Mouse (Mus musculus): ENCODE measurements around the gene Ntn3. TPM values are rescaled to one million over a fixed set of nuclear protein-coding genes. Genes with fewer than 3 reads are reported as not detected.

Ntn3 gene
- total RNA-seq, 2 experiments from 2014 or later = 7.5 to 9.9 TPM

GRCm38 (mm10) chr17:24191481-24191880 lies 17.9 kb downstream of the Ntn3 start:
- no peak for DNase-seq (ENCODE audit: low spot score in 2 of 2)

DNA sequence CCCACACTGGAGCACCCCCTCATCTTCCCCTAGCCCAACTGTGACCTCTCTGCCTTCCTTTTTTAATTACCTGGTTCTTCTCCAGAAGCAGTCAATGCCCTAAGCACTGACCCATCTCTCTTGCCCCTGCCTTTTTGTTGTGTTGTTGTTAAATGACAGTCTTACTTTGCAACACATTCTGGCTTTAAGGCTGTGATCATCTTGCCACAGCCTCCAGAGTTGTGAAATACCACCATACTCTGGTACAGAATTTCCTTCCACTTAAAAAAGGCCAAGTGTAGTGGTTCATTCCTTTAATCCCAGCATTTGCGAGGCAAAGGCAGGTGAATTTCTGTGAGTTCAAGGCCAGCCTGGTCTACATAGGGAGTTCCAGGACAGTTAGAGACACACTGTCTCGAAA lies 18.4 kb downstream of the Ntn3 start:
- no peak for DNase-seq (ENCODE audit: low spot score in 2 of 2)

DNA sequence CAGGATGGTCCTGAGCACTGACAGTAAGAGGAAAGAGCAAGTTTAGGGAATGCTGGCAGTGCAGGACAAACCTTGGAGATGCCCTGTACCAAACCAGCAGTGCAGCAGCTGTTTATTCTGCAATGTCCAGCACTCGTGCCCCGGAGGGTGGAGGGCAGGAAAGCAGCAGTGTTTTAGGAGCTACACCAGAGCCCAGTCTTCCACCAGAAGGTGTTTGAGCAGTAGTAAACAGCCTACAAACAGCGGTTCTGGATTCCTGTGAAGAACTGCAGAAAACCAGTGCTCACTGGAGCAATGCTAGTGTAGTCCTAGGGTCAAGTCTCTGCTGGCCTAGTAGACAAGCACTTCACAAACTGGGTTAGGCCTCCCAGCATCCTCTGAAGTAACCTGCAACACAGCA lies 35.1 kb downstream of the Ntn3 start:
- DNase-seq (ENCODE audit: low spot score in 2 of 2) = no peak

GRCm38 (mm10) chr17:24173423-24173822 lies 35.9 kb downstream of the Ntn3 start:
- peak; percentile 60 to 85 for DNase-seq (ENCODE audit: low spot score in 2 of 2)

DNA sequence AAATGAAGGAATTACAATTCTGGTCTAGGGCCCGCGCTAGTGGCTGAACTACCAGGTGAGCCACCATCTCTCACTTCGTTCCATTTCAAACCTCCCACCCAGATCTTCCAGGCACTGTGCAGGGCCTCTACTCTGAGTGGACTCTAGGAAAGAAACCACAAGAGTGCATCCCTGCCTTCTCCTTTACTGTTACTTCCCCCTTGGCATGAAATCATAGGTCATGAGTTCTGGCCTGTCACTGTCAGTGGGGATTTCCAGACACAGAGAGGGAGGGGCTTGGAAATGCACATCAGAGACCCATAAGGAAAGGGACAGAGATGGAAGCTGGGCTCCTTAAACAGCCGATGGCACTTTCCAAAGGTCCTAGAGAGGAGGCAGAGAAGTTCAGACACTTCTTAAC lies 37.6 kb downstream of the Ntn3 start:
- no peak for DNase-seq (ENCODE audit: low spot score in 2 of 2)

- DNase-seq (ENCODE audit: low spot score in 2 of 2) = no peak
Measured at GRCm38 (mm10) chr17:24170729-24171128, 38.6 kb downstream of the Ntn3 start.

GRCm38 (mm10) chr17:24170125-24170524 lies 39.2 kb downstream of the Ntn3 start:
- no peak for DNase-seq (ENCODE audit: low spot score in 2 of 2)

DNA sequence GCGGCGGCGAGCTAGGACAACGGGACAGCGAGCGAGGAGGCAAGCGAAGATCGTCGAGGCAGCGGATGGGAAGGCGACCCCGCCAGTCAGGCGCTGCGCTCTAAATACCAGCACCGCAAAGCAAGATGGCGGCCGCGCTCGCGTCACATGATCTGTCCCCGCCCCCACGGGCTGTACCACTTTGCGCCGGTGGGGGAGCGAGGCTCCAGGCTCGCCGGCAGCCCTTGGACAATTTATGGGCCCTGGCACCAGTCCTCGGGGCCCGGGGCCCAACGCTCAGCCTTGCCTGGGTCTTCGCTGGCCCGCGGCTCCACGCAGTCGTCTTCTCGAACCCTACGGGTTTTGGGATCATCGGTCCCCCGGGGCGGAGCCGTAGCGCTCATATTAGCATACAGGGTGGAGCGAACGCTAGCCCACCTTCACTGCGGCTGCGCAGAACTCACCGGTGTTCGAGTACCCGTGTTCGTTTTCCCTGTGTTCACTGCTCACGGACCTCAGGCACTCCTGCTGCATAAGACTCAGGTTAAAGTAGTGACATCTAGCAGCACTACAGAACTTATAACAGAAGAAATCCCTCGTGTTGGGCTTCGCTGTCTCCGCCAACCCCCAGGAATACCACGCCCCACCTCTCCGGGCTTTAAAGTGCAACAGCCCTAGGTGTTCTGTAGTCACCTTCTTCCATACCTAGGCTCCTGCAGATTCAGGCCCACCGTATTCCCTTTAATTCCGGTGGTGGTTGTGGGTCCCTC lies 39.8 kb downstream of the Ntn3 start, which contains the start of gene Atp6v0c:
Gene Atp6v0c, minus strand, starts transcription at position 386 of the 749 bp plus-strand sequence.
- peak; percentile 91 to 98 for DNase-seq (ENCODE audit: low spot score in 2 of 2)

DNA sequence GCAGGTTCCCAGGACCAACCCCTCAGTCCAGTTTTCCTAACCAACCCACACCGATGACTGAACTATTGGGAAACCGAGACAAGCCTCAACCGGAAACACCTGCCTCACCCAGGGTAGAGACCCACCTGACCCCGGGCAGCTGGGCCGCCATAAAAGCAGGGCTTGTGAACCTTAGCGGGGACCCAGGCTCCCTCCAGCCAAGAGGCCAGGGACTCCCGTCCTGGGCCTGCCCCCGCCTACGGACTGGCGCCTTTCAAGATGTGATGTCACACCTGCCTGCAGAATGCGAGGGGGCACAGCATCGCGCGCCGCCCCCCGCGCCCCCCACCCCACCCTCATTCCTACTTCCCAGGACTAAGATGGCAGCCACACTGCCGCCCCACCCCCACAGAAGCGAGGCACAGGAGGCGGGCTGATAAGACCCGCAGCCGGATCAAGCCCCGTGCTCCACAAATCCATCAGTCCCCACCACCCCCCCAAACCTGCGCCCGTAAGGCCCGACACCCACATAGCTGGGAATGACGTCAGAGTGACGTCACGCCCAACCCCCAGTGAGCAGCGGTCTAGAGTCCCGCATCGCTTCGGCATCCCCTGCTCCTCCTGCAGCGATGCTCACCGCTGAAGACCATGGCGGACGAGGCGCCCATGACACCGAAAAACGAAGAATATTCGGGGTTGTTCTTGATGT lies 40.6 kb downstream of the Ntn3 start:
- peak; percentile 56 to 81 for DNase-seq (ENCODE audit: low spot score in 2 of 2)

DNA sequence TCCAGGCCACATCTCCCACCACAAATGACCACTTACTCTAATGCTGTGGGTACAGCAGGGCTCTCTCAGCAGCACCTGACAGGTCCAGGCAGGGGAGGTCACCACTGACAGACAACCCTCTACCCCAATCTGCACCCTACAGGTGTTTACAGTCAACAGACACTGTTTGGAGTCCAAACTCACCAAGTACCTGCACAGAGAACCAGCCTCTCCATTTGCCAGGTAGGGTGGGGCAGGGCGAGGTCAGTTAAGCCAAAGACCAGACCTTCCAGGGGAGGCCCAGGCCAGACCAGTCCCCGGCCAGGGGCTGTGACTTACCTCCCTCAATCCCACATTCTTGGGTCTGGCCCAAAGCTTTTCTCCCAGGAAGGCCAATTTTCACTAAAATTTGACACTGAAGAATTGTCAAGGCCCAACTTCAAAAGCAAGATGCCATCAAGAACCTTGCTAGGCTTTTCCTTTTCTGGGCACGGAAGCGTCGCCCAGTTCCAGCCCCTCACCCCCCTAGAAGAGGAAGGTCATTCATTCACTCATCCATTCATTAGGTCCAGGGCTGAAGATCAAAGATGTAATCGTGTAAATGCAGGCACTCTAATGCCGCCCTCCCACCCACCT lies 41.3 kb downstream of the Ntn3 start:
- no peak for DNase-seq (ENCODE audit: low spot score in 2 of 2)

- DNase-seq (ENCODE audit: low spot score in 2 of 2) = no peak
Measured at GRCm38 (mm10) chr17:24167120-24167519, 42.2 kb downstream of the Ntn3 start.

- no peak for DNase-seq (ENCODE audit: low spot score in 2 of 2)
Measured at GRCm38 (mm10) chr17:24164566-24165259, 44.6 kb downstream of the Ntn3 start.

GRCm38 (mm10) chr17:24163176-24163962 lies 46.0 kb downstream of the Ntn3 start, which contains the start of gene Amdhd2:
Amdhd2 (minus strand) TSS chr17:24163766.
- DNase-seq (ENCODE audit: low spot score in 2 of 2) = peak; percentile 96 to 99

GRCm38 (mm10) chr17:24162584-24163175 lies 46.7 kb downstream of the Ntn3 start:
- DNase-seq (ENCODE audit: low spot score in 2 of 2) = no peak

GRCm38 (mm10) chr17:24161466-24161865 lies 47.9 kb downstream of the Ntn3 start:
- no peak for DNase-seq (ENCODE audit: low spot score in 2 of 2)

DNA sequence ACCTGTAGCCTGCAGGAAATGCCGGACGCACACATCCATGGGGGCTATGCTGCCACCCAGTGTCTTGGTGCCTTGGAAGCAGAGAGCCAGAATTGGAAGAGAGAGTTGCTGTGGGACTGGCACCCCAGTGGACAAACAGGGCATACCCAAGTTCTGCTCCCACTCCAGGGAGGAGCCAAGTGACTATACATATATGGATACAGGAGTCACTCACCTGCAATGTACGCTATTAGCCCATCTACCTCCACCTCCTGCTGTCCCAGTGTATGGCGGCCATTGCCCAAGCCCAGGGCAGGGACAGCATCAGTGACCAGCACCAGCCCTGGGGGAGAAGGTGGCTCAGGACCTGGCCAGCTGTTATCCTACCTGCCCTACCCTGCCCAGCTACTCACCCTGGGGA lies 51.8 kb downstream of the Ntn3 start:
- DNase-seq (ENCODE audit: low spot score in 2 of 2) = no peak

DNA sequence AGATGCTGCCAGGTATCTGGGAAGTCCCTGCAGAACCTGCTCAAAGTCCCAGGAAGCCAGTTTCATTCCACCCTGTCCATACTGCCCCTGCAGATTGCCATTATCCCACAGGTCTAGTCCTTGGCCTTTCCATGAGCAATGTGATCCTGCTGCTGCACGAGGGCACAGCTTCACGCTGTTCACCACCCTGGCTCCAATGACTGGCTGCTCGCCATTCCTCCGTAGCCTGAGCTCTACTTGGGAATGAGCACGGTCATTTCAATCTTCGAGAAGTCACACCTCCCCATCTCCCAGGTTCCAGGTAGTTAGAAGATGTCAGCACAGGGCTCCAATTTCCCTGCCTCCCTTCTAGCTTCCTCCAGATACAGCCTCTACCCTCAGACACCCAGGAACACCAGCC lies 52.2 kb downstream of the Ntn3 start:
- no peak for DNase-seq (ENCODE audit: low spot score in 2 of 2)

DNA sequence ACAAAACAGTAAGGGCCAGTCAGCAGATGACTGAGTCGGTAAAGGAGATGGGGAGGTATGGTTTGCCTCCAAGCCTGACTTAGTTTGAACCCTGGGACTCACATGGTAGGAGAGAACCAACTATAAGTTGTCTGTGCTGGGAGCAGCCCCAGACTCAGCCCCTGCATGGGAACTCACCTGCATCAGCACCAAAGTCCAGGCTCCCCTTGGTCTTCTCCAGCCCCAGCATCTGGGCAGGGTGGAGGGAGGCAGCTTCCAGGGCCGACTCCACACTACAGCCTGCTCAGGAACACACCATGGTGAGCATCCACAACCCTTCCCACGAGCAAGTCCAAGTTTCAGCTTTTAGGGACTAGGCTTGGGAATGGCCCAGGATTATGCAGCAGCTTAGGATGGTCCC lies 52.9 kb downstream of the Ntn3 start:
- no peak for DNase-seq (ENCODE audit: low spot score in 2 of 2)

DNA sequence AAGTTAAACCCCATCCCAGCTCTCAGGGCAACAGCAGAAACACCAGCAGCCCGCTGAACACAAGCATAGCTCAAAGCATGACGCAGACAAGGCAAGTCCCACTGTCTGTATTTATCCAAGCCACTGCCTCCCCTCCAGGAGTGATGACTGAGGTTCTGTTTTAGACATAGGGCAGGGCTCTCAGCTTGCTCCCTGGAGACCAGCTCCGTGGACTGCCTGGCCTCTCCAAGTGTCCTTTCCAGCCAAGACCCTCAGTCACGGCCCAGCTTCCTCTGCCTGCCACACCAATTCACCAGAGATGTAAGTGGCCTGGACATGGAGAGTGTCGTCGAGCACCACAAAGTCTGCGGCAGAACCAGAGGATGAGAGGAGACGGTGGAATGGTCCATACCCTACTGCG lies 53.6 kb downstream of the Ntn3 start:
- DNase-seq (ENCODE audit: low spot score in 2 of 2) = no peak

- no peak for DNase-seq (ENCODE audit: low spot score in 2 of 2)
Measured at GRCm38 (mm10) chr17:24154463-24154862, 54.9 kb downstream of the Ntn3 start.

Measured in layer of hippocampus, adult 18-20 months (tissue).